Mouse (Mus musculus): Measurements from ENCODE around the gene Ccdc51.

GRCm38 (mm10) chr9:109081749-109082123, 557 bp upstream of the Ccdc51 start:
- TF ChIP-seq CTCF (IDR thresholded peaks at IDR 0.05; ENCODE audit: borderline replicate concordance, insufficient read depth, low read depth, low read length) (no peak), POLR2A (IDR thresholded peaks at IDR 0.05; ENCODE audit: borderline replicate concordance, insufficient read depth, low read length) (no peak)
